Mouse (Mus musculus): ENCODE data around the gene Glrx3.
"Not testable (repeated sequence)": the region's sequence is repeated elsewhere in the genome, so short reads cannot be mapped to it uniquely, and the experiment has no call there.

Glrx3 gene

GRCm38 (mm10) chr7:137437440-137438178 lies at the start of gene Glrx3:
Glrx3 (plus strand) TSS chr7:137437614.
- peak; percentile 96 to 98 for DNase-seq

GRCm38 (mm10) chr7:137387863-137388262 lies 49.6 kb upstream of the Glrx3 start:
- DNase-seq, result no peak

GRCm38 (mm10) chr7:137395421-137395820 lies 42.0 kb upstream of the Glrx3 start:
- DNase-seq, result no peak

DNA sequence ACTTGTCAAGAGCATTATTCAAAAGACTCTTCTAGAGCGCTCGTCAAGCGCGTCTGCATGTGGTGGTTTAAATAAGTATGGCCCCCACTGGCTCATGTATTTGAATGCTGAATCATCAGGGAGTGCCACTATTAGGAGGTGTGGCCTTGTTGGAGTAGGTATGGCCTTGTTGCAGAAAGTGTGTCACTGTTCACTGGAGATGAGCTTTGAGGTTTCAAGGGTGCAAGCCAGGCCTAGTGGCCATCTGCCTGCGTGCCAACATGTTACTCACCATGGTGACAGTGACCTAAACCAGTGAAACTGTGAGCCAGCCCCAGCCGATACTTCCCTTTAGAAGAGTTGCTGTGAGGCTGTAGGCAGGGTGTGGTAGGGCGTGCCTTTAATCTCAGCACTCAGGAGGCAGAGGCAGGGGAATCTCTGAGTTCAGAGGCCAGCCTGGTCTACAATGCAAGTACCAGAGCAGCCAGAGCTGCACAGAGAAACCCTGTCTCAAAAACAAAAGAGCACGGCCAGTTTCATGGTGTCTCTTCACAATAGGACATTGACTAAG lies 40.0 kb upstream of the Glrx3 start:
- no peak for DNase-seq

- no peak for DNase-seq
Observed at GRCm38 (mm10) chr7:137398973-137399372, 38.4 kb upstream of the Glrx3 start.

DNA sequence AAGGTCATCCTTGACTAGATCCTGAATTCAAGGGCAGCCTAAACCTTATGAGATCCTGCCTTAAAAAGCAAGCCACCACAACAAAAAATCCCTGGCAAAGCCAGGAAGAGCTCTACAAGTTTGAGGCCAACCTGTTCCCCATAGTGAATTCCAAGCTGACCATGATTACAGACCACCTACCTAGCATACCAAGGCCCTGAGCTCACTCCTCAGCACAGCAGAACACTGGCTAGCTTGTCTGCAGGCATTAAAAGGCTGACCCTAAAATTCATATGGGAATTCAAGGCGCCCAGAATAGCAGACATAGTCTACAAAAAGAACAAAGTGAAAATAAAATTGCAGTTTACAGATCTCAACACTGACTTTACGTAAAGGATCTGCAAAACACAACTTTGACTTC lies 33.3 kb upstream of the Glrx3 start:
- DNase-seq, result no peak

- DNase-seq, result no peak
Observed at GRCm38 (mm10) chr7:137407428-137408058, 29.9 kb upstream of the Glrx3 start.

DNA sequence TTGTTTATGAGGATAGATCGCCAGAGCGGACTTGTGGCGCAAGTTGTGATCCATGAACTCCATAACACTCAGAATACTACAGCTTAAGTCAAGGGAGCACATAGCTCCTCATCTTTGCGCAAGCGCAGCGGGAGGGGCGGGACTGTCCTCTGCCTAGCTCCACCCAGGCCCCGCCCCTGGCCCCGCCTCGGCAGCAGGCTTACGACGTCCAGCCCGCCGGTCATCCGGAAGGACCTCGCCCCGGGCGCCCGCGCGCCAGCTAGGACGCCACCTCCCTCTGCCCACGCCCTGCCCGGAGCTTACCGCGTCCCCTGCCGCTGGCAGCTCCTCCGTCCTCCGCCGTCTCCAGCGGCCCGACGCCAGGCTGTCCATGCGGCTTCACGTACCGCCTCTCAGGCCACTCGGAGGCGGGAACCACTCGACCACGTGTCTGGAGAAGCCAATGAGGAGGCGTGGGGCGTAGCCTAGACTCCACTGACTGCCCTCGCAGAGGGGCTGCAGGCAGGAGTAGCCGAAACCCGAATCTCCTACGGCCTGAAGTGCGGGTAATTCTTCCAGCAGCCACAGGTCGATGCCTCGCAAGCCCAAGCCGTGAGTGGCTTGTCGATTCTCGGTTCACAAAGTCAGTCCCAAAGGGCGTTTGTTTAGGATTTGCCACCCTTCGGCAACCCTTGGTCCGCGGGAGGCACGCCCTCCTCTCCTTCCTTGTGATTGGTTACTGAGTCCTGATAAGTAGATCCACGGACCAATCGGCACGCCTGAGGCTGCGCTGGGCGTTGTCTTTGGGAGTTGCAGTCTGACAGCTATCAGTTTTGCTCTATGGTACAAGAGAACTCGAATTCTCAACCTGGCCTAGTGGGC lies 26.8 kb upstream of the Glrx3 start, which contains the start of gene 9430038I01Rik:
Gene 9430038I01Rik (minus strand): TSS at position 426 of the 861 bp plus-strand sequence.
- DNase-seq, result peak; percentile 98

DNA sequence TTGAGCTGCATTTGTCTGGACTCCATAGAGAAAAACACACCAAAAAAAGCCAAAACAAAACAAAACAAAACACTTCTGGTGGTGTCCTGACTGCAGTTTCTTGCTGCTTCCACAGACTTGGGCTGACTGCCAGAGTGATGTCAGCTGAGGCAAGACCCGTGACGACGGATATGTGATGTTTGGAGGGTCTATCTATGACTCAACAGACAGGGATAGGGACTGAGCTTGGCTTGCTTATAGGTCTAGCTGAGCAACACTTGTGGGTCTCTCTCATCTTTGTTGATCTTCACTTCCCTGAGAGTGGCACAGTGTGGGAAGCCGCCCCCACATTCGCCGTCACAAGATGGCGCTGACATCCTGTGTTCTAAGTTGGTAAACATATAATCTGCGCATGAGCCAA lies 22.7 kb upstream of the Glrx3 start:
- DNase-seq, result no peak

DNA sequence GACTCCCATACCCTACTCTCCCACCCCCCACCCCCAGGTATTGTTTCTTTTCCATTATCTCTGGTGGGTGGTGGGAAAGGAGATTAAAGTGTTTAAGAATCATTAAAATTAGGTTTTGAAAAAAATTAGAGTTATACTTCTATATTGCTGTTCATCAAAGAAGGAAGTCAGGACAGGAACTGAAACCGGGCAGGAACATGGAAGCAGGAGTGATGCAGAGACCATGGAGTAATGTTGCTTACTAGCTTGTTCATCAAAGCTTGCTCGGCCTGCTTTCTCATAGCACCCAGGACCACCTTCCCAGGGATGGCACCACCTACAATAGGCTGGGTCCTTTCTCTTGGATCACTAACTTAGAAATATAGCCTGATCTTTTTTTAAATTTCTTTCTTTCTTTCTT lies 16.9 kb upstream of the Glrx3 start:
- DNase-seq, result no peak

DNA sequence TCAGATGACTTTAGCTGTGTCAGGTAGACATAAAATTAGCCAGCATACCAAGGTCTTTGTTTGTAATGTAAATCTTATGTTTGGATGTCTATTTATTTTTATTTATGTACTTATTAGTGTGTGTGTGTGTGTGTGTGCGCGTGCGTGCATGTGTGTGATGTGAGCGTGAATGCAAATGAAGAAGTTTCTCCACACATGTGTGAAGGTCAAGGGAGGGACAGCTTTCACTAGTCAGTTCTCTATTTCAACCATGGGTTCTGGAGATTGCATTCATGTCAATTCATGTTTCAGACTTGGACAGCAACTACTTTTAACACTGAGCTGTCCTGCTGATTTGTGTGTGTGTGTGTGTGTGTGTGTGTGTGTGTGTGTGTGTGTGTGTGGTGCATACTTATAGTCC lies 16.2 kb upstream of the Glrx3 start:
- no peak for DNase-seq

DNA sequence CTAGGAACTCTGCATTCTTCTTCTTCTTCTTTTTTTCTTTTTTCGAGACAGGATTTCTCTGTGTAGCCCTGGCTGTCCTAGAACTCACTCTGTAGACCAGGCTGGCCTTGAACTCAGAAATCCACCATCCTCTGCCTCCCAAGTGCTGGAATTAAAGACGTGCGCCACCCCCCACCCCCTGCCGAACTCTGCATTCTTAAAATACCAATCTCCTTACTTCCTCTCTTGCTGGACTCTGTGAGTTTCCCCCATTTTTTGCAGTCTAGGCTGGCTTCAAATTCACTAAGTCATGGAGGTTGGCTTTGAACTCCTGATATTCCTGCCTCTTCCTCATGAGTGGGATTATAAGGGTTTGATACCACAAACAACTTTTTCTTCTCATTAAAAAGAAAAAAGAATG lies 10.7 kb upstream of the Glrx3 start:
- DNase-seq, result no peak

DNA sequence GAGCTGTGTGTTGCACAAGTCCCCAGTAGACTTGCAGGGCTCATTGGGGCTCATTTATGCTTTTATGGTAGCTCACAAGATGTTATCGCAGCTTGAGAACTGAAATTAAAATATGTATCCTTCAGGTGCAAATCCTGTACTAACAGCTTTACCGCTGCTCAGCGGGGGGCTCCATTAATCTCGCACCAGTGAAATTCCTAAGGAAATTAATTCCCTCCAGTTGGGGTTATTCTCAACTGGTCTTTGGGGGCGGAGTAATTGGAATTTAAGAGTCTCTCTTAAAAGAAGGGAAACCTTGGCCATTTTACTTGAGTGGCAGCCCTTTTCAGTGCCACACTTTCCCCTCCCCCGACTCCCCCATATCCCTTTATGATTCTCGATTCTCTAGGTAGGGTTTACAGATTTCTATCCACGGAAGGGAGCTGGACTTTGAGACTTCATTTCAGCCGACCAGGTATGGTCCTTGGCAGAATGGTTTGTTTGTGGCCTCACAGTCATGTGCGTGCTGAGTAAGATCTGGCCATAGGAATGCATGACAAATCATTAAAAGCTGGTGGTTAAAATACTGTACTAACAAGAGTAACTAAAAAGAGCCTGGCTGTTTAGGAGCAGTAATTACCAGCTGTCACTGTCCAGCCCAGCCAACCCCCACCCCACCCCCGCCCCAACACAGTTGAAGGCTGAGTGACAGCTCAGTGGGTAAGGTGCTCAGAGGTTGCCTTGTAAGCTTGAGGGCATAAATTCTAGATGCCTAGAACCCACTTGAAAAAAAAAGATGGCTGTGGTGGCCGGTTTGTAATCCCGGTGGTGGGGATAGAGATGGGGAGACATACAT lies 5.4 kb upstream of the Glrx3 start:
- DNase-seq, result no peak

DNA sequence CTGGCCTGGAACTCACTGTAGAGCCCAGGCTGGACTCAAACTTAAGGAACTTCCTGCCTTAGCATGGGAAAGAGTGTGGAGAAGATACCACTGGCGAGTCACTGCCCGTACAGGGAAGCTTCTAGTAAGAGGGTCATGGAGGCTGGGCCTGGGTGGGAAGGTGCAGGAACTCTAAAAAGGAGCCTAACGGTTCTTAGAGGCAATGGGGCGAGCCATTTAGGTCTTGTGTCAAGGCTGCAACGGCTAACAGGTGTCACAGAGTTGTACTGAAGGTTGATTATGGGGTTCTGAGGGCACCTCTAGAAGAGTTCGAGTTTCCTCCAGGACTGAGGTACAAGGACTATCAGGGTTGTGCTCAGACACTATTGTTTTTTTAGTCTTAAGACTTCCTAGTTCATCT lies 513 bp upstream of the Glrx3 start:
- DNase-seq, result no peak

DNA sequence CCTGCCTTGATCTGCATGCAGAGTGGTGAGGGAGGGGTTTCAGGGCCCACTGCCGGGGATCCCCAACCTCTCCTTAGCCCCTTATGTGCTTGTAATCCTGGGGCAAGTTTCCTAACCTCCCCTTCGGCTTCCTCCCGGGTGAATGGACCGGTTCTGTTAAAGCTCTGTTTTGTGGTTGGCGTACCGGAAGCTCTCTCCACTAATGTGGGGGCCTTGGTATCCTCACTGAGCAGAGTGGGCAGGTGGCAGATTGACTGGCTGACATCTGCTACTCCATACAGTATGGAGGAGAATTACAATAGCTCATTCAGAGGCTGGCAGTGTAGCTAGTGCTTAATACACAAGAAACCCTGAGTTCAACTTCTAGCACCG lies 751 bp downstream of the Glrx3 start:
- peak; percentile 33 to 41 for DNase-seq

GRCm38 (mm10) chr7:137438962-137439361 lies 1.5 kb downstream of the Glrx3 start:
- not testable (repeated sequence) for DNase-seq

DNA sequence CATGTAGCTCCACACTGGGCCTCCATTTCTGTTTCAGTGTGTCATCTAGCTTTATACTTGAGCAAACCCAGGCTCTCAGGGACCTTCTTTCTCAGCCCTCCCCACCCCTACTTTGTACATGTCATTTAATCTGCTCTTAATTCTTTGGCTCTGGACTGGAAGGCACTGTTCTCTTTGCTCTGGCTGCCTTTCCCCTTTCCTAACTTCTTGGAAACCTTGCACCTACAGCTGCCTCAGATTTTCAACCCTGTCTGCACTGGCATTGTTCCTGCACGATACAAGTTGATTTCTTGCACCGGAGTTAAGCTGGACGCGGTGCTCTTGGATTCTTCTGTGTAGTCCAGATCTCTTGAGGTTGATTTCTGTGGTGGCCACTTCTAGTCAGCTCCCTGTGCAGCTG lies 5.5 kb downstream of the Glrx3 start:
- no peak for DNase-seq

DNA sequence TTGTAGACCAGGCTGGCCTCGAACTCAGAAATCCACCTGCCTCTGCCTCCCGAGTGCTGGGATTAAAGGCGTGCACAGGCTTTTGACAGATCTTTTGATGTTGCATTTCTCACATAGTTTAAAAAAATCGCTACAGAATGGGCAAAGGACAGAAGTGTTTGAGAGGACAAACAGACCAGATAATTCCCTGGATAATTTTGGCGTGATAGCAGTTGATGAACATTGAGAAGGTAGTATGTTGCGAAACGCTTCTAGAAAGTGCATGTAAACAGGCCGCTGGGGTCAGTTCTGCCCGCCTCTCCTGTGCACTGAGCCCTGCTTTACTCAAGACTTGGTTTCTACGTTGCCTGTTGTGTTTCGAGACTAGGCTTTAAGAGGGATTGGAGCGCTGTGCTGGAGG lies 7.9 kb downstream of the Glrx3 start:
- no peak for DNase-seq

GRCm38 (mm10) chr7:137461396-137461795 lies 24.0 kb downstream of the Glrx3 start:
- no peak for DNase-seq

GRCm38 (mm10) chr7:137468174-137468573 lies 30.8 kb downstream of the Glrx3 start:
- peak in 1 of 2 experiments; percentile 19 for DNase-seq

DNA sequence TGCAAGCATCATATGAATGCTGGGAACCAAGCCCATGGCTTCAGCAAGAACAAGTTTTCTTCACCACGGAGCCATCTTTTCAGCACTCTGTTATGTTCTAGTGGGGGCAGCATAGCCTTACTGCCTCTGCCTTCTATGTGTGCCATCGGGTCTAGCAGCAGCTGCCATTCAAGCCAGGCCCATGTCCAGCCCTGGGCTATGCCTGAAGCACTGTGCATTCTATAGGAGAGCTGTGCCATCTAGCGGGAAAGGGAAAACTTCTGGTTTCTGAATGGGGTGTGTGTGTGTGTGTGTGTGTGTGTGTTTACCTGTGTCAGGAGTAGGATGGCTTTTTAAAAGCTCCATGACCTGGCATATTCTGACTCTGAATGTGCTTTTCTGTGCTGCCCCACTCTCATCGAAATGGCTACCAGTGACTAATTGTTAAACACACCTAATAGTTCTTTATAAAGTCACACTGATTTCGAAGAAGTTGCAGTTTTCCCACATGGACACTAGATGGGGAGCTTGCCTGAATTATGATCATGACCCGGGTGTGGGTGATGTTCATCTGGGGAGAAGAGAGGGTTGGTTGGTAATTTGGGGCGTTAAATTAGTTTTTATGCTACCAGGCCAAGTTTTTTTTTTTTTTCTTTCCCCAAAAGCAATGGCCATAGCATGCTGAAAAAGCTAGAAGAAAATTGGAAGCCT lies 34.2 kb downstream of the Glrx3 start:
- no peak for DNase-seq

GRCm38 (mm10) chr7:137472149-137472548 lies 34.7 kb downstream of the Glrx3 start:
- no peak for DNase-seq
